Mouse (Mus musculus): Measurements from ENCODE around the gene Arid2.

DNA sequence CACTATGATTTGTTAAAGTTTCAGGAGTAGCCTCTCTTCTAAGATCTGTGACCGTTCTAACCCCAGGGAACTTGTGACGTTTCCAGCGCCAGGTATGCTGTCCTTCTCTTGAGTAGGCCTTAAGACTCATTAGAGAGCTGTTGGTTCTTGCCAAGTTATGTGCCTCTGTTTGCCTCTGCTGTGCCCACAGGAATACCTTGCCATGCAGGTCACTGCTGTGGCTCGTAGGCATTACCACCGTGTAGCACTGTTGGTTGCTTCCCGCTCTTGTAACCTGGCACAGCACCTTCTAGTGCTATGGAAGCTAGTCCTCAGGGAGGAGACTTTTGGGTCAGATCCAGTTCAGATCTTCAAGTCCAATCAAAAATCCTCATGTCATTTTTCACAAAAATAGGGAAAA is 107.8 kb downstream of the Arid2 start:
- TF ChIP-seq POLR2A (IDR thresholded peaks at IDR 0.05; ENCODE audit: insufficient read depth, low read depth, low read length), result no peak
- TF ChIP-seq CTCF (IDR thresholded peaks at IDR 0.05), result no peak

All from heart, adult 2 months (tissue).